Mouse (Mus musculus) liver, embryonic 16.5 days (tissue): ENCODE data around the gene Helz2. TPM values are rescaled to one million over a fixed set of nuclear protein-coding genes. Genes with fewer than 3 reads are reported as not detected.

ENCODE experiments used
- ATAC-seq: fragments of 200-750 bp; cut with Nextera tagmentation; 2 replicates; pipeline ENCODE4 v1.8.0; 2017; ENCODE audit warnings: low read depth, mild to moderate bottlenecking, moderate number of reproducible peaks, moderate library complexity
- H3K27ac ChIP-seq: fragments of 300-500 bp; sonication (generic); 2 replicates; pipeline ENCODE4 v1.5.1; 2014; ENCODE audit warnings: mild to moderate bottlenecking, low read length
- H3K27me3 ChIP-seq: fragments of 300-500 bp; sonication (generic); 2 replicates; pipeline ENCODE4 v1.6.1; 2014; ENCODE audit warnings: low read depth, low read length, mixed read lengths; ENCODE audit not compliant: control insufficient read depth, insufficient read depth
- H3K36me3 ChIP-seq: fragments of 300-500 bp; sonication (generic); 2 replicates; pipeline ENCODE4 v1.6.1; 2014; ENCODE audit warnings: mild to moderate bottlenecking; ENCODE audit not compliant: control insufficient read depth, insufficient read depth
- H3K4me1 ChIP-seq: fragments of 300-500 bp; sonication (generic); 2 replicates; pipeline ENCODE4 v1.6.1; 2014; ENCODE audit warnings: low read depth, low read length, mixed read lengths; ENCODE audit not compliant: control insufficient read depth
- H3K4me2 ChIP-seq: fragments of 300-500 bp; sonication (generic); 2 replicates; pipeline ENCODE4 v1.6.1; 2014; ENCODE audit warnings: low read depth, low read length, mixed read lengths
- H3K4me3 ChIP-seq: fragments of 300-500 bp; sonication (generic); 2 replicates; pipeline ENCODE4 v1.5.1; 2014; ENCODE audit warnings: low read depth, mild to moderate bottlenecking, low read length
- H3K9ac ChIP-seq: fragments of 300-500 bp; sonication (generic); 2 replicates; pipeline ENCODE4 v1.6.1; 2014; ENCODE audit warnings: low read depth, low read length
- H3K9me3 ChIP-seq: fragments of 300-500 bp; sonication (generic); replicated peaks from 2 replicates; pipeline ENCODE4 v1.6.1; 2016; ENCODE audit warnings: low read length; ENCODE audit not compliant: control insufficient read depth
- WGBS: fragments of 180-500 bp; shearing (Covaris S2); extraction: QIAGEN DNeasy Blood & Tissue Kit; methylation state at CpG from one replicate; pipeline ENCODE4 v1.1.7; 2014; ENCODE audit not compliant: insufficient replicate concordance; 5-methylcytosine and 5-hydroxymethylcytosine counted together
- polyA plus RNA-seq: library from polyadenylated mRNA; unstranded; fragments of >200 nt; fragmentation: Nextera tagmentation; extraction: Ambion mirVana; gene quantifications from 2 replicates; pipeline ENCODE4 v1.2.1, GENCODE M21; 2015

The Helz2 gene
- polyA plus RNA-seq, 1 experiment from 2014 or later, result 3.2 TPM

GRCm38 (mm10) chr2:181178015-181178414, 63.8 kb downstream of the Helz2 start:
- no peaks in the 10 kb centered on the region for H3K27me3 ChIP-seq
- ATAC-seq, result no peak
- H3K27ac ChIP-seq, result no peak overlapping the region
- no peak overlapping the region for H3K4me2 ChIP-seq
- H3K9ac ChIP-seq, result no peak overlapping the region
- no peaks in the 10 kb centered on the region for H3K4me1 ChIP-seq
- no peaks in the 10 kb centered on the region for H3K36me3 ChIP-seq
- no peak overlapping the region for H3K4me3 ChIP-seq
- WGBS, result 41% methylated on average over 3 of the region's 3 CpGs
- no peaks in the 10 kb centered on the region for H3K9me3 ChIP-seq

Other genes with a start within 250 kb of the Helz2 start
- gene Chrna4, start 198.5 kb downstream of the Helz2 start, polyA plus RNA-seq, result 0.79 and 1.4 TPM in 2 replicates
- gene Kcnq2, start 106.7 kb downstream of the Helz2 start, polyA plus RNA-seq, result 0.16 and 0.32 TPM in 2 replicates
- gene Eef1a2, start 85.0 kb downstream of the Helz2 start, polyA plus RNA-seq, result not detected in 2 replicates
- gene Ppdpf, start 54.8 kb downstream of the Helz2 start, polyA plus RNA-seq, result 92.7 and 94.4 TPM in 2 replicates
- gene Ptk6, start 39.2 kb downstream of the Helz2 start, polyA plus RNA-seq, result 0.15 and 0.27 TPM in 2 replicates
- 0.51 and 0.54 TPM in 2 replicates for gene Srms, start 28.8 kb downstream of the Helz2 start, polyA plus RNA-seq
- gene Fndc11, start 22.0 kb downstream of the Helz2 start, polyA plus RNA-seq, result 0.15 and 0.33 TPM in 2 replicates
- gene Gmeb2, start 46.0 kb upstream of the Helz2 start, polyA plus RNA-seq, result 9.4 and 9.8 TPM in 2 replicates
- gene Stmn3, start 72.5 kb upstream of the Helz2 start, polyA plus RNA-seq, result 0.08 and 0.32 TPM in 2 replicates
- gene Rtel1, start 77.7 kb upstream of the Helz2 start, polyA plus RNA-seq, result 19.7 and 21.0 TPM in 2 replicates
- gene Zgpat, start 122.9 kb upstream of the Helz2 start, polyA plus RNA-seq, result 8.8 and 10.5 TPM in 2 replicates
- gene Arfrp1, start 123.4 kb upstream of the Helz2 start, polyA plus RNA-seq, result 17.1 and 20.7 TPM in 2 replicates
- 4.7 and 6.3 TPM in 2 replicates for gene Lime1, start 138.1 kb upstream of the Helz2 start, polyA plus RNA-seq
- gene Zbtb46, start 217.4 kb upstream of the Helz2 start, polyA plus RNA-seq, result 7.0 and 7.5 TPM in 2 replicates